Mouse (Mus musculus) C2C12 (cell line): ENCODE results near the gene Sgta.

Experiments
- CEBPB ChIP-seq: IDR thresholded peaks from one replicate; pipeline ENCODE4 v1.6.1; 2011; ENCODE audit warnings: low read depth, mild to moderate bottlenecking, control low read depth, moderate library complexity
- CTCF ChIP-seq: IDR thresholded peaks from one replicate; pipeline ENCODE4 v1.5.1; 2011; ENCODE audit not compliant: control insufficient read depth, insufficient read depth, insufficient read length
- MAX ChIP-seq: IDR thresholded peaks from one replicate; pipeline ENCODE4 v1.6.1; 2011; ENCODE audit warnings: mild to moderate bottlenecking, control low read depth
- MYOD1 ChIP-seq: IDR thresholded peaks from one replicate; pipeline ENCODE4 v1.6.1; 2011; ENCODE audit warnings: low read depth; ENCODE audit not compliant: control insufficient read depth, insufficient read length
- MYOG ChIP-seq: IDR thresholded peaks from one replicate; pipeline ENCODE4 v1.6.1; 2011; ENCODE audit not compliant: control insufficient read depth, insufficient read length; ENCODE audit errors: extremely low read depth
- USF1 ChIP-seq: IDR thresholded peaks from one replicate; pipeline ENCODE4 v1.6.1; 2011; ENCODE audit warnings: low read depth, mild to moderate bottlenecking, control low read depth, moderate library complexity

GRCm38 (mm10) chr10:81015666-81016065 is 44.3 kb downstream of the Sgta start:
- TF ChIP-seq MYOG (no peak), USF1 (no peak), MAX (no peak), CTCF (no peak), CEBPB (no peak), MYOD1 (no peak)
